Mouse (Mus musculus) heart, embryonic 13.5 days (tissue): ENCODE measurements around the gene Zc3h12b. TPM values are rescaled to one million over a fixed set of nuclear protein-coding genes. Genes with fewer than 3 reads are reported as not detected.

Source experiments
- polyA plus RNA-seq: library from polyadenylated mRNA; unstranded; fragments of >200 nt; fragmentation: Nextera tagmentation; extraction: Ambion mirVana; gene quantifications from 2 replicates; pipeline ENCODE4 v1.2.1, GENCODE M21; 2015

The Zc3h12b gene
- polyA plus RNA-seq, 1 experiment from 2014 or later = 1.7 TPM

Other genes with a start within 250 kb of the Zc3h12b start
- gene Asb12, start 153.7 kb upstream of the Zc3h12b start, polyA plus RNA-seq = 4.0 and 4.9 TPM in 2 replicates
- not detected in 2 replicates for gene Pfn5, start 153.6 kb upstream of the Zc3h12b start, polyA plus RNA-seq
- 7.7 and 9.4 TPM in 2 replicates for gene Zc4h2, start 53.2 kb upstream of the Zc3h12b start, polyA plus RNA-seq
- gene Las1l, start 245.3 kb downstream of the Zc3h12b start, polyA plus RNA-seq = 51.5 and 51.9 TPM in 2 replicates